Mouse (Mus musculus): ENCODE measurements around the gene Cnot1. TPM values are rescaled to one million over a fixed set of nuclear protein-coding genes. Genes with fewer than 3 reads are reported as not detected.

Gene Cnot1
- total and polyA plus RNA-seq, 3 experiments = 52.4 to 193 (median 113) TPM

- no peak for DNase-seq
These were observed 116.2 kb downstream of the Cnot1 start for GRCm38 (mm10) chr8:95690929-95691541.

- peak; percentile 48 for DNase-seq
These were observed 119.1 kb downstream of the Cnot1 start for GRCm38 (mm10) chr8:95688073-95688672.

- DNase-seq = peak; percentile 38
These were observed 129.1 kb downstream of the Cnot1 start for GRCm38 (mm10) chr8:95678024-95678611.

- DNase-seq = peak; percentile 31
These were observed 129.7 kb downstream of the Cnot1 start for GRCm38 (mm10) chr8:95677591-95678023.

GRCm38 (mm10) chr8:95676631-95677030, 130.6 kb downstream of the Cnot1 start, which contains the start of gene Ndrg4:
TSS of gene Ndrg4 (plus strand) at chr8:95676980.
- DNase-seq = no peak

GRCm38 (mm10) chr8:95672811-95673210, 134.5 kb downstream of the Cnot1 start:
- peak; percentile 90 for DNase-seq

GRCm38 (mm10) chr8:95671861-95672260, 135.4 kb downstream of the Cnot1 start:
- DNase-seq = no peak

GRCm38 (mm10) chr8:95669967-95670366, 137.3 kb downstream of the Cnot1 start:
- no peak for DNase-seq

Small RNA genes lying within 50 kb of the gene (microRNA-seq; reads per million reads assigned to microRNA genes)
- 1.2 to 3.1 reads per million in 2 experiments for gene Mir7073

Other genes with a start within 250 kb of the Cnot1 start
- not detected for gene Prss54, start 231.1 kb downstream of the Cnot1 start, total RNA-seq (2021)
- not detected in 2 replicates for gene Prss54, start 231.1 kb downstream of the Cnot1 start, polyA plus RNA-seq (2012; rRNA removed)
- gene Gins3, start 174.0 kb downstream of the Cnot1 start, total RNA-seq (2021) = 1 to 10 TPM; 2.0 to 2.8 TPM
- 1.2 and 1.7 TPM in 2 replicates for gene Gins3, start 174.0 kb downstream of the Cnot1 start, polyA plus RNA-seq (2012; rRNA removed)
- 10 to 100 TPM; 18.5 to 30.1 TPM for gene Ndrg4, start 130.5 kb downstream of the Cnot1 start, total RNA-seq (2021)
- 81.1 and 101 TPM in 2 replicates for gene Ndrg4, start 130.5 kb downstream of the Cnot1 start, polyA plus RNA-seq (2012; rRNA removed)
- gene Setd6, start 91.6 kb downstream of the Cnot1 start, total RNA-seq (2021) = 10 to 100 TPM; 28.9 to 39.7 TPM
- 15.3 and 16.3 TPM in 2 replicates for gene Setd6, start 91.6 kb downstream of the Cnot1 start, polyA plus RNA-seq (2012; rRNA removed)
- 100 to 1,000 TPM; 178 to 183 TPM for gene Sap18b, start 17.9 kb upstream of the Cnot1 start, total RNA-seq (2021)
- gene Sap18b, start 17.9 kb upstream of the Cnot1 start, polyA plus RNA-seq (2012; rRNA removed) = 25.5 and 27.5 TPM in 2 replicates
- 10 to 100 TPM; 16.8 to 20.8 TPM for gene Slc38a7, start 46.1 kb upstream of the Cnot1 start, total RNA-seq (2021)
- 26.7 and 34.1 TPM in 2 replicates for gene Slc38a7, start 46.1 kb upstream of the Cnot1 start, polyA plus RNA-seq (2012; rRNA removed)
- gene Got2, start 81.1 kb upstream of the Cnot1 start, total RNA-seq (2021) = 100 to 1,000 TPM; 131 to 140 TPM
- gene Got2, start 81.1 kb upstream of the Cnot1 start, polyA plus RNA-seq (2012; rRNA removed) = 105 and 111 TPM in 2 replicates